Mouse (Mus musculus): Measurements from ENCODE around the gene Atxn1. TPM values are rescaled to one million over a fixed set of nuclear protein-coding genes. Genes with fewer than 3 reads are reported as not detected.
A peak's percentile ranks its signal among the peaks of the same experiment; 100 is the strongest.

Atxn1 gene
- total and polyA plus RNA-seq, 2 experiments from 2014 or later: 12.0 to 31.4 TPM

DNA sequence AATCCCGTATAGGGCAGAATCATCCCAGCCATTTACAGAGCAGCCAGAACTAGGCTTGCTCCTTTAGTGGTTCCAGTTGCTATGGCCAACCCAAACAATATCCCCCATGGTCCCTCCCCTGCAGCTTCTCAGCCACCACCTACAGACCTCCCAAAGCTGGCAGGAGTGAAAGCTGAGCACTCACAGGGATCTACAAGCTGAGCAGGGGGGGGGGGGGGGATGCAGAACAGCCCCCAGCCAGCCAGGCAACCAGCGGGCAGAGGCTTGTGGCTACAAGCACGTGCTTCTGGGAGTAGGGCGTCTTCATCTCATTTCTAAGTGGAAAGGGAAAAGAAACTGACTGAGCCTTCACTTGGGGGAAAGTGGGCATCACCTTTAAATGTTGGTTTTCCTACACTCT is 59.9 kb downstream of the Atxn1 start:
- peaks cover 7% of the 10 kb centered on the region; the same call in 1 of the 2 replicates for H3K4me1 ChIP-seq (ENCODE audit: insufficient read depth, low read length)
- H3K9ac ChIP-seq (replicated peaks; ENCODE audit: low read length, poor library complexity, severe bottlenecking): no peak overlapping the region
- ATAC-seq (ENCODE audit: low FRiP score) (0 out of 2 replicates have a peak, but pooled peaks have one; percentile 16), DNase-seq (ENCODE audit: low spot score) (peak; percentile 41)
- H3K4me2 ChIP-seq (ENCODE audit: low read depth, low read length, poor library complexity, severe bottlenecking): peak overlapping the region; percentile 18
- TF ChIP-seq CTCF (IDR thresholded peaks at IDR 0.05): no peak
- H3K36me3 ChIP-seq (ENCODE audit: insufficient read depth, low read length): no peaks in the 10 kb centered on the region
- WGBS: 40% methylated on average over 4 of the region's 4 CpGs
- H3K27me3 ChIP-seq (ENCODE audit: insufficient read depth, low read length): no peaks in the 10 kb centered on the region
- no peak overlapping the region for H3K27ac ChIP-seq (ENCODE audit: low read depth, low read length)
- H3K9me3 ChIP-seq (ENCODE audit: low read length): no peaks in the 10 kb centered on the region
- no peak overlapping the region for H3K4me3 ChIP-seq (ENCODE audit: low read depth, low read length)

GRCm38 (mm10) chr13:45904456-45904855 is 60.4 kb downstream of the Atxn1 start:
- Histone ChIP-seq H3K4me1 (ENCODE audit: insufficient read depth, low read length) (peaks cover 7% of the 10 kb centered on the region; the same call in 1 of the 2 replicates), H3K9ac (replicated peaks; ENCODE audit: low read length, poor library complexity, severe bottlenecking) (no peak overlapping the region), H3K9me3 (ENCODE audit: low read length) (no peaks in the 10 kb centered on the region), H3K4me2 (ENCODE audit: low read depth, low read length, poor library complexity, severe bottlenecking) (peak overlapping the region; percentile 18), H3K27me3 (ENCODE audit: insufficient read depth, low read length) (no peaks in the 10 kb centered on the region), H3K4me3 (ENCODE audit: low read depth, low read length) (no peak overlapping the region), H3K36me3 (ENCODE audit: insufficient read depth, low read length) (no peaks in the 10 kb centered on the region), H3K27ac (ENCODE audit: low read depth, low read length) (no peak overlapping the region)
- no peak for DNase-seq (ENCODE audit: low spot score)
- ATAC-seq (ENCODE audit: low FRiP score): no peak
- WGBS: 64% methylated on average over 4 of the region's 4 CpGs
- no peak for TF ChIP-seq CTCF (IDR thresholded peaks at IDR 0.05)

- peaks cover 7% of the 10 kb centered on the region; the same call in 1 of the 2 replicates for H3K4me1 ChIP-seq (ENCODE audit: insufficient read depth, low read length)
- no peak overlapping the region for H3K4me3 ChIP-seq (ENCODE audit: low read depth, low read length)
- DNase-seq (ENCODE audit: low spot score) (no peak), ATAC-seq (ENCODE audit: low FRiP score) (no peak)
- 78% methylated on average over 12 of the region's 12 CpGs for WGBS
- H3K27ac ChIP-seq (ENCODE audit: low read depth, low read length): no peak overlapping the region
- H3K36me3 ChIP-seq (ENCODE audit: insufficient read depth, low read length): no peaks in the 10 kb centered on the region
- no peak overlapping the region for H3K9ac ChIP-seq (replicated peaks; ENCODE audit: low read length, poor library complexity, severe bottlenecking)
- TF ChIP-seq CTCF (IDR thresholded peaks at IDR 0.05): no peak
- no peak overlapping the region for H3K4me2 ChIP-seq (ENCODE audit: low read depth, low read length, poor library complexity, severe bottlenecking)
- H3K27me3 ChIP-seq (ENCODE audit: insufficient read depth, low read length): no peaks in the 10 kb centered on the region
- no peaks in the 10 kb centered on the region for H3K9me3 ChIP-seq (ENCODE audit: low read length)
Observed at GRCm38 (mm10) chr13:45903519-45904274, 61.1 kb downstream of the Atxn1 start.

DNA sequence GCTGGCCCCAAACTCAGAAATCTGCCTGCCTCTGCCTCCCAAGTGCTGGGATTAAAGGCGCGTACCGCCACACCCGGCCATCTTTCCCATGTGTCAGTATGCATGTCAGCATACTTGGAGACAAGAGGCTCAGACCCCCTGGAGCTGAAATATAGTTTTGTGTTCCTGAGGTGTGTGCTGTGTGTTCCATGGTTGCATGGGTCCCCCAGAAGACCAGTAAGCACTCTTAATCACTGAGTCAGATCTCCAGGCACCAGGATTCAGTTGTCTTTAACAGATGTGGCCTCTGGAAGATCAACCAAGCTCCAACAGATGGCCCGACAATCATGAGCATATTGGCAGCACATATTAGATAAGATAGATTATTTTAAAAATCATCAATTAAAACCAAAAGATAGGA is 62.4 kb downstream of the Atxn1 start:
- Histone ChIP-seq H3K9me3 (ENCODE audit: low read length) (no peaks in the 10 kb centered on the region), H3K4me1 (ENCODE audit: insufficient read depth, low read length) (peaks cover 5% of the 10 kb centered on the region; the same call in 1 of the 2 replicates), H3K27me3 (ENCODE audit: insufficient read depth, low read length) (no peaks in the 10 kb centered on the region), H3K9ac (replicated peaks; ENCODE audit: low read length, poor library complexity, severe bottlenecking) (no peak overlapping the region), H3K36me3 (ENCODE audit: insufficient read depth, low read length) (no peaks in the 10 kb centered on the region), H3K4me2 (ENCODE audit: low read depth, low read length, poor library complexity, severe bottlenecking) (no peak overlapping the region), H3K27ac (ENCODE audit: low read depth, low read length) (no peak overlapping the region), H3K4me3 (ENCODE audit: low read depth, low read length) (no peak overlapping the region)
- DNase-seq (ENCODE audit: low spot score): no peak
- ATAC-seq (ENCODE audit: low FRiP score): no peak
- 99% methylated on average over 5 of the region's 5 CpGs for WGBS
- no peak for TF ChIP-seq CTCF (IDR thresholded peaks at IDR 0.05)

- no peak for ATAC-seq (ENCODE audit: low FRiP score)
- Histone ChIP-seq H3K4me3 (ENCODE audit: low read depth, low read length) (no peak overlapping the region), H3K9ac (replicated peaks; ENCODE audit: low read length, poor library complexity, severe bottlenecking) (no peak overlapping the region), H3K9me3 (ENCODE audit: low read length) (no peaks in the 10 kb centered on the region), H3K4me1 (ENCODE audit: insufficient read depth, low read length) (no peaks in the 10 kb centered on the region), H3K36me3 (ENCODE audit: insufficient read depth, low read length) (no peaks in the 10 kb centered on the region), H3K4me2 (ENCODE audit: low read depth, low read length, poor library complexity, severe bottlenecking) (no peak overlapping the region), H3K27me3 (ENCODE audit: insufficient read depth, low read length) (no peaks in the 10 kb centered on the region), H3K27ac (ENCODE audit: low read depth, low read length) (no peak overlapping the region)
- 81% methylated on average over 8 of the region's 8 CpGs for WGBS
- no peak for TF ChIP-seq CTCF (IDR thresholded peaks at IDR 0.05)
- DNase-seq (ENCODE audit: low spot score): no peak
Observed at GRCm38 (mm10) chr13:45900776-45901175, 64.0 kb downstream of the Atxn1 start.

DNA sequence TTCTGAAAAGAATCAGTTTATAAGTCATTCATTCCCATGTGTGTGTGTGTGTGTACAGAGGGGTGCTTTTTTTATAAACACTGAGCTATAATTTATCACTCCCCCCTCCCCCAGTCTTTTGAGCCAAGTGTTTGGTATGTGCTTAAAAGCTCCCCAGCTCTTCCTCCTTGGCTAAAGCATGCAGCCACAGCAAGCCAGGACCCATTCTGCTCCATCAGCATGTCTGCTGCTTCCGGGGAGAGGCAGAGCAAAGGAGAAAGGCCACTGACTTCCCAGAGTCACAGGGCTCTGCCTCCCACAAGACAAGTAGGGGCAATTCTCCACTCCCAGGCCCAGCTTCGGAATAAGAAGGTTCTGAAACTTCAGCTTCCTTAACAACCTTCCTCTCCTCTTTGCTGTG is 67.2 kb downstream of the Atxn1 start:
- Histone ChIP-seq H3K9me3 (ENCODE audit: low read length) (no peaks in the 10 kb centered on the region), H3K27me3 (ENCODE audit: insufficient read depth, low read length) (no peaks in the 10 kb centered on the region), H3K36me3 (ENCODE audit: insufficient read depth, low read length) (no peaks in the 10 kb centered on the region), H3K4me1 (ENCODE audit: insufficient read depth, low read length) (no peaks in the 10 kb centered on the region), H3K4me3 (ENCODE audit: low read depth, low read length) (no peak overlapping the region), H3K4me2 (ENCODE audit: low read depth, low read length, poor library complexity, severe bottlenecking) (no peak overlapping the region), H3K9ac (replicated peaks; ENCODE audit: low read length, poor library complexity, severe bottlenecking) (no peak overlapping the region; the same call in 1 of the 2 replicates), H3K27ac (ENCODE audit: low read depth, low read length) (no peak overlapping the region)
- no peak for TF ChIP-seq CTCF (IDR thresholded peaks at IDR 0.05)
- WGBS: 68% methylated on average over 2 of the region's 2 CpGs
- DNase-seq (ENCODE audit: low spot score) (no peak), ATAC-seq (ENCODE audit: low FRiP score) (no peak)

Data from midbrain, postnatal 0 days (tissue).